Mouse (Mus musculus) liver, embryonic 16.5 days (tissue): ENCODE measurements around the gene Chd2. TPM values are rescaled to one million over a fixed set of nuclear protein-coding genes. Genes with fewer than 3 reads are reported as not detected.

Experiments
- ATAC-seq: fragments of 200-750 bp; cut with Nextera tagmentation; 2 replicates; pipeline ENCODE4 v1.8.0; 2017; ENCODE audit warnings: low read depth, mild to moderate bottlenecking, moderate number of reproducible peaks, moderate library complexity
- H3K27ac ChIP-seq: fragments of 300-500 bp; sonication (generic); 2 replicates; pipeline ENCODE4 v1.5.1; 2014; ENCODE audit warnings: mild to moderate bottlenecking, low read length
- H3K27me3 ChIP-seq: fragments of 300-500 bp; sonication (generic); 2 replicates; pipeline ENCODE4 v1.6.1; 2014; ENCODE audit warnings: low read depth, low read length, mixed read lengths; ENCODE audit not compliant: control insufficient read depth, insufficient read depth
- H3K36me3 ChIP-seq: fragments of 300-500 bp; sonication (generic); 2 replicates; pipeline ENCODE4 v1.6.1; 2014; ENCODE audit warnings: mild to moderate bottlenecking; ENCODE audit not compliant: control insufficient read depth, insufficient read depth
- H3K4me1 ChIP-seq: fragments of 300-500 bp; sonication (generic); 2 replicates; pipeline ENCODE4 v1.6.1; 2014; ENCODE audit warnings: low read depth, low read length, mixed read lengths; ENCODE audit not compliant: control insufficient read depth
- H3K4me2 ChIP-seq: fragments of 300-500 bp; sonication (generic); 2 replicates; pipeline ENCODE4 v1.6.1; 2014; ENCODE audit warnings: low read depth, low read length, mixed read lengths
- H3K4me3 ChIP-seq: fragments of 300-500 bp; sonication (generic); 2 replicates; pipeline ENCODE4 v1.5.1; 2014; ENCODE audit warnings: low read depth, mild to moderate bottlenecking, low read length
- H3K9ac ChIP-seq: fragments of 300-500 bp; sonication (generic); 2 replicates; pipeline ENCODE4 v1.6.1; 2014; ENCODE audit warnings: low read depth, low read length
- H3K9me3 ChIP-seq: fragments of 300-500 bp; sonication (generic); replicated peaks from 2 replicates; pipeline ENCODE4 v1.6.1; 2016; ENCODE audit warnings: low read length; ENCODE audit not compliant: control insufficient read depth
- WGBS: fragments of 180-500 bp; shearing (Covaris S2); extraction: QIAGEN DNeasy Blood & Tissue Kit; methylation state at CpG from one replicate; pipeline ENCODE4 v1.1.7; 2014; ENCODE audit not compliant: insufficient replicate concordance; 5-methylcytosine and 5-hydroxymethylcytosine counted together
- polyA plus RNA-seq: library from polyadenylated mRNA; unstranded; fragments of >200 nt; fragmentation: Nextera tagmentation; extraction: Ambion mirVana; gene quantifications from 2 replicates; pipeline ENCODE4 v1.2.1, GENCODE M21; 2015

Chd2 gene
- polyA plus RNA-seq, 1 experiment from 2014 or later, result 24.7 TPM

DNA sequence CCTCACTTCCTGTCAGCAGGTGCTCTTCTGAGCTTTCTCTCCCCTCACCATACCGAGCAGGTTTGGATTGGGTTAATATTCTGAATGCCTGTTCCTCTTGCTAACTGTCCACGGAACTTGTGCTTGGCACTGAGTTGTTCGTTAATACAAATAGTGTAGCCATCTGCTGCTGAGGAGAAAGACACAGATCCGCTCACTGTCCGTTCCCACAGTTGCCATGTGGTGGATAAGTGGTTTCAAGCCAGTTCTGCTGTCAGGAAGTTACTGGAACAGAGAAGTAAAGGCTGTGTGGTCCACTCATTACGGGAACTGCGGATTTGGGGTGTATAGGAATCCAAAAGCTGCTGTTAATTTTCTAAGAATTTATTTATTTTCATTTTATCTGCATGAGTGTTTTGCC, 158.8 kb downstream of the Chd2 start:
- Histone ChIP-seq H3K4me1 (no peaks in the 10 kb centered on the region), H3K9ac (no peak overlapping the region), H3K9me3 (no peaks in the 10 kb centered on the region), H3K27me3 (no peaks in the 10 kb centered on the region), H3K4me3 (no peak overlapping the region), H3K4me2 (no peak overlapping the region), H3K36me3 (no peaks in the 10 kb centered on the region), H3K27ac (no peak overlapping the region)
- no peak for ATAC-seq
- WGBS, result 63% methylated on average over 7 of the region's 7 CpGs

DNA sequence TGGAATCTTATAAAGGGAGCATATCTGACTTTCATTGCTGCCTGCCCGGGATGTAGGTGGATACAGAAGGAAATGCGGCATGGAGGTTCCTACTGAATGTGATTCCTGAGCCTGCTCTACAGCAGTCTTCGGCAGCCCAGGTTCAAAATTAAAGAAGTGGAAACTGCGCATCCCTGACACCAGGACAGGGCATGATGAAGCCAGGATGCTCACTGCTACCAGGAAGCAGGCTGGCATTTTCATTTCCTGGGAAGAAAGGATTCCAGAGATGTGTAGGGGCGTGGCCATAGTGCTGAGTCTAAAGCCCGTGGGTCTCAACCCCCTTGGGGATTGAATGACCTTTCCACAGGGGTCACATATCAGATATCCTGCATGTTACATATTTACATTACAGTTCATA, 163.6 kb downstream of the Chd2 start:
- H3K27ac ChIP-seq, result no peak overlapping the region
- WGBS, result 61% methylated on average over 6 of the region's 6 CpGs
- H3K36me3 ChIP-seq, result no peaks in the 10 kb centered on the region
- H3K9ac ChIP-seq, result no peak overlapping the region
- no peak overlapping the region for H3K4me3 ChIP-seq
- peaks cover 47% of the 10 kb centered on the region for H3K27me3 ChIP-seq
- no peaks in the 10 kb centered on the region for H3K9me3 ChIP-seq
- no peak for ATAC-seq
- no peak overlapping the region for H3K4me2 ChIP-seq
- peaks cover 8% of the 10 kb centered on the region for H3K4me1 ChIP-seq

DNA sequence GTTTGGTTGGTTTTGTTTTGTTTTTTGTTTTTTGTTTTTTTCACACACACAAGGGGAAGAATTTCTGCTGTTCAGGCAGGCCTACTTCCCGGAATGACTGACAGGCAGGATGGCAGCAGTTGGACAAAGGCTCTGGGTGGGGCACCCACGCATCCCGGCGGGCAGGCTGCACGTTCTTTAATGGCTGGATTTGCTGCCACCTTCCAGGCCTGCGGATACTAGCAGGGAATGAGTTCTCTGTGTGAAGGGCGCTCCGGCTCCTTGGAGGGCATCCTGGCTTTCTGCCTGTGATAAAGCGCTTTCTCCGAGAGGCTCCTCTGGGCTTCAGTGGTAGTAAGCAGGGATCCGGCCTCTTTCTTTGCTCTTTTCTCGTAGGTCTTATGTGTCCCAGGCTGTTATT, 164.3 kb downstream of the Chd2 start:
- Histone ChIP-seq H3K9me3 (no peaks in the 10 kb centered on the region), H3K9ac (no peak overlapping the region), H3K4me1 (peaks cover 8% of the 10 kb centered on the region), H3K36me3 (no peaks in the 10 kb centered on the region), H3K27ac (no peak overlapping the region), H3K27me3 (peaks cover 54% of the 10 kb centered on the region), H3K4me3 (no peak overlapping the region), H3K4me2 (no peak overlapping the region)
- WGBS, result 52% methylated on average over 12 of the region's 12 CpGs
- ATAC-seq, result no peak

Other genes starting within 250 kb of the Chd2 start
- 0.11 and 0.19 TPM in 2 replicates for gene Rgma, start 166.3 kb downstream of the Chd2 start, polyA plus RNA-seq
- 2.8 and 3.4 TPM in 2 replicates for gene Fam174b, start 198.5 kb upstream of the Chd2 start, polyA plus RNA-seq